Mouse (Mus musculus) liver, embryonic 14.5 days (tissue): ENCODE data around the gene Gdf11.

Experiments
- CTCF ChIP-seq: IDR thresholded peaks from 2 replicates; pipeline ENCODE4 v1.5.1; 2016; ENCODE audit warnings: antibody characterized with exemption, low read depth, control low read depth
- EP300 ChIP-seq: IDR thresholded peaks from 2 replicates; pipeline ENCODE4 v1.6.1; 2016; ENCODE audit warnings: antibody characterized with exemption, low read depth

DNA sequence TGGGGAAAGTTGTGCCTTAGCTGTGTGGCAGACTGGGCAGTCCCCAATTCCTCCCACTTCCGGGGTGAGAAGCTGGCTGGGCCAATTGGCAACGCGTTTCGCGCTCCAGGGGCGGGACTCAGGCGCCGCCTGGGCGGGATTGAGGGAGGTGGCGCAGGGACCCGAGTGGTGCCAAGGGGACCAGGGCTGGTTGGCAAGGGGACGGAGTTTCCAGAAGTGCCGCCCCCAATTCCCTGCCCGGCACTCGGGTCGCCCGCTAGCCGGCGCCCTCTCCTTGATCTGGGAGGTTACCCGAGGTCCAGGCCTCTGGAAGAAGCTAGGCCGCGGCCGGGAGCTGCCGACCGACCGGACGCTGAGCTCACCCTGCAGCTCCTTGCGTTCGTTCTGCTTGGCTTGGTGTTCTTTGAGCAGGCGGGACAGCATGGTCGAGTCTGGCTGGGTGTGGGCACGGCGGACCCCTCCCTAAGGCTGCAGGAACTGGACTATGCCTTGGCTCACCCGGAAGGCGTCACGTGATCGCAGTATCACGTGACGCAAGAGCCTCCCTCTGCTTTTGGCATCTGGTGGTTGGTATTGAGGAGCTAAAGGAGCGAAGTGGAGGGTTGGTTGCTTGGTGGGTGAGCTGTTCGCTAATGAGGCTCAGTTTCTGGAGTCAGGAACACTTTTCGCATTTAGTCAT, 31.6 kb upstream of the Gdf11 start:
- TF ChIP-seq CTCF (peak; percentile 28), EP300 (no peak)
